Mouse (Mus musculus) cortical plate, adult 2 months (tissue): ENCODE results near the gene D130043K22Rik. TPM values are rescaled to one million over a fixed set of nuclear protein-coding genes. Genes with fewer than 3 reads are reported as not detected.
A peak's percentile ranks its signal among the peaks of the same experiment; 100 is the strongest.

ENCODE experiments used
- H3K27ac ChIP-seq: fragments of 200-500 bp; 2 replicates; pipeline ENCODE4 v1.5.1; 2012; ENCODE audit warnings: low read length, control low read depth, inconsistent platforms; ENCODE audit not compliant: insufficient read depth
- H3K4me1 ChIP-seq: fragments of 200-500 bp; 2 replicates; pipeline ENCODE4 v1.6.1; 2011; ENCODE audit warnings: low read length; ENCODE audit not compliant: control insufficient read depth, insufficient read depth
- H3K4me3 ChIP-seq: fragments of 200-500 bp; 2 replicates; pipeline ENCODE4 v1.5.1; 2011; ENCODE audit warnings: mild to moderate bottlenecking, low read length, control low read depth; ENCODE audit not compliant: insufficient read depth
- CTCF ChIP-seq: fragments of 200-500 bp; IDR thresholded peaks from 2 replicates; pipeline ENCODE4 v1.5.1; 2011; ENCODE audit warnings: mild to moderate bottlenecking, control low read depth, low read length; ENCODE audit not compliant: insufficient read depth; ENCODE audit errors: extremely low read depth
- POLR2A ChIP-seq: fragments of 200-500 bp; IDR thresholded peaks from 2 replicates; pipeline ENCODE4 v1.6.1; 2011; ENCODE audit warnings: mild to moderate bottlenecking, low read length, control low read depth; ENCODE audit not compliant: insufficient read depth; ENCODE audit errors: extremely low read depth
- polyA plus RNA-seq: library from polyadenylated mRNA; depleted of rRNA; stranded (reverse); fragments of >200 nt; gene quantifications from 2 replicates; pipeline ENCODE4 v1.2.3, GENCODE M21; 2012

D130043K22Rik gene
- polyA plus RNA-seq, 1 experiment: 16.4 TPM

GRCm38 (mm10) chr13:24862021-24862420, 17.1 kb downstream of the D130043K22Rik start:
- H3K4me3 ChIP-seq: no peak overlapping the region
- TF ChIP-seq CTCF (no peak), POLR2A (no peak)

GRCm38 (mm10) chr13:24862520-24862919, 17.6 kb downstream of the D130043K22Rik start:
- H3K27ac ChIP-seq: no peak overlapping the region
- no peak overlapping the region for H3K4me3 ChIP-seq
- TF ChIP-seq POLR2A (no peak), CTCF (peak; percentile 31; the same call in 1 of the 2 replicates)
- no peaks in the 10 kb centered on the region for H3K4me1 ChIP-seq

More at GRCm38 (mm10) chr13:24862021-24862420, 17.1 kb downstream of the D130043K22Rik start:
- Histone ChIP-seq H3K4me1 (no peaks in the 10 kb centered on the region), H3K27ac (no peak overlapping the region)

GRCm38 (mm10) chr13:24866430-24867402, 21.8 kb downstream of the D130043K22Rik start:
- H3K4me1 ChIP-seq: no peaks in the 10 kb centered on the region
- no peak for TF ChIP-seq CTCF
- TF ChIP-seq POLR2A: no peak
- no peak overlapping the region for H3K27ac ChIP-seq
- H3K4me3 ChIP-seq: no peak overlapping the region

GRCm38 (mm10) chr13:24867789-24868188, 22.9 kb downstream of the D130043K22Rik start:
- H3K4me1 ChIP-seq: no peaks in the 10 kb centered on the region
- TF ChIP-seq CTCF: no peak
- no peak for TF ChIP-seq POLR2A
- H3K27ac ChIP-seq: no peak overlapping the region
- H3K4me3 ChIP-seq: no peak overlapping the region

GRCm38 (mm10) chr13:24868233-24868632, 23.3 kb downstream of the D130043K22Rik start:
- TF ChIP-seq POLR2A: no peak
- TF ChIP-seq CTCF: no peak
- Histone ChIP-seq H3K4me1 (no peaks in the 10 kb centered on the region), H3K4me3 (no peak overlapping the region), H3K27ac (no peak overlapping the region)

GRCm38 (mm10) chr13:24879359-24880040, 34.6 kb downstream of the D130043K22Rik start:
- Histone ChIP-seq H3K4me3 (no peak overlapping the region), H3K4me1 (no peaks in the 10 kb centered on the region), H3K27ac (no peak overlapping the region)
- no peak for TF ChIP-seq POLR2A
- TF ChIP-seq CTCF: no peak

GRCm38 (mm10) chr13:24880208-24880607, 35.3 kb downstream of the D130043K22Rik start:
- TF ChIP-seq POLR2A: no peak
- TF ChIP-seq CTCF: no peak
- Histone ChIP-seq H3K4me3 (no peak overlapping the region), H3K4me1 (no peaks in the 10 kb centered on the region), H3K27ac (no peak overlapping the region)

- Histone ChIP-seq H3K27ac (no peak overlapping the region), H3K4me3 (no peak overlapping the region), H3K4me1 (no peaks in the 10 kb centered on the region)
- TF ChIP-seq CTCF: no peak
- TF ChIP-seq POLR2A: no peak
Measured at GRCm38 (mm10) chr13:24880704-24881103, 35.8 kb downstream of the D130043K22Rik start.

GRCm38 (mm10) chr13:24882411-24882810, 37.5 kb downstream of the D130043K22Rik start:
- H3K4me1 ChIP-seq: no peaks in the 10 kb centered on the region
- H3K27ac ChIP-seq: no peak overlapping the region
- TF ChIP-seq POLR2A (no peak), CTCF (no peak)
- H3K4me3 ChIP-seq: no peak overlapping the region

GRCm38 (mm10) chr13:24889554-24889953, 44.6 kb downstream of the D130043K22Rik start:
- TF ChIP-seq POLR2A: no peak
- TF ChIP-seq CTCF: no peak
- no peak overlapping the region for H3K27ac ChIP-seq
- H3K4me3 ChIP-seq: no peak overlapping the region
- no peaks in the 10 kb centered on the region for H3K4me1 ChIP-seq
